ENCODE assay signal across 20 mouse cellular contexts in the genomic region with DNA sequence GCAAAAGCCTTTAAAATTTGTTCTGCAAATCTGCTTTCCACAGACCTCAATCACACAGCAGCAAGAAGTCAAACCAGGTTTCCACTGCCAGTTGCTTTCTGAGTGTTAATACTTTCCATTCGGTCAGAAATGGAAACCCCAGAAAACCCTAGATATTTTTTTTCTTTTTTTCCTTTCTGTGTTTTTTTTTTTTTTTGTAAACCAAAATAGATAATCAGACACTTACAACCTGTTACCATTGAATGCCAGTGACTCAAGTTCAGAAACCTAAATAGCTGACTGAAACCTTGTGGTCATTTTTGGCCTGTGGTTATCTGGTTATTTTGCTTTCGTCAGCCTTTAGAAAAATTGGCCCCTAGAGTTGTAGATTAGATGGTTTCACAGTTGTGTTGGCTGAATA.
"Had no signal": no experiment of that assay in that cellular context is flagged by ENCODE, and none has a peak within 500 bp of the region (broad histone marks: within the 10 kb centered on the region; RNA-seq: fewer than 3 reads in every experiment).

No protein-coding gene starts in this region.

- DNase-seq: kidney, adult 18-20 months; kidney, adult 9 months; kidney, postnatal 14 days; kidney, postnatal 4 days; layer of hippocampus, postnatal 36 days; lung, adult 18-20 months; lung, postnatal 10 days; lung, postnatal 36 days; thymus, adult 2 months; thymus, postnatal 14 days; thymus, postnatal 4 days had no signal

- H3K9me3 ChIP-seq: liver, embryonic 15.5 days; lung, embryonic 15.5 days; megakaryocyte, embryonic 14.5 days; midbrain, embryonic 10.5 days had no signal

- H3K27ac ChIP-seq: left cerebral cortex, adult 2 months; liver, embryonic 15.5 days; lung, embryonic 15.5 days; midbrain, embryonic 10.5 days; midbrain, embryonic 13.5 days; stomach, postnatal 0 days had no signal

- H3K4me2 ChIP-seq: liver, embryonic 11.5 days; liver, embryonic 15.5 days; lung, embryonic 15.5 days; midbrain, embryonic 13.5 days had no signal

- H3K9ac ChIP-seq: liver, embryonic 15.5 days; lung, embryonic 15.5 days; midbrain, embryonic 13.5 days had no signal

- ATAC-seq: midbrain, embryonic 13.5 days; midbrain, embryonic 16.5 days had no signal

- H3K4me1 ChIP-seq: liver, embryonic 15.5 days; lung, embryonic 15.5 days; midbrain, embryonic 10.5 days; midbrain, embryonic 13.5 days had no signal

- H3K4me3 ChIP-seq: left cerebral cortex, adult 2 months; liver, embryonic 15.5 days; lung, embryonic 15.5 days; megakaryocyte, embryonic 14.5 days; midbrain, embryonic 10.5 days; midbrain, embryonic 13.5 days had no signal

- H3K36me3 ChIP-seq: liver, embryonic 15.5 days; lung, embryonic 15.5 days; midbrain, embryonic 10.5 days; midbrain, embryonic 13.5 days had no signal

- H3K27me3 ChIP-seq: liver, embryonic 15.5 days; lung, embryonic 15.5 days; midbrain, embryonic 13.5 days had no signal
